Mouse (Mus musculus): ENCODE results near the gene Map9.
"Not testable (repeated sequence)": the region's sequence is repeated elsewhere in the genome, so short reads cannot be mapped to it uniquely, and the experiment has no call there.

The Map9 gene

GRCm38 (mm10) chr3:82357797-82358524 lies at the start of gene Map9:
TSS of gene Map9 (plus strand) at chr3:82358044.
- peak; percentile 97 to 99 for DNase-seq (ENCODE audit: low spot score in 2 of 2)

- no peak for DNase-seq (ENCODE audit: low spot score in 2 of 2)
Measured at GRCm38 (mm10) chr3:82315728-82316127, 42.1 kb upstream of the Map9 start.

GRCm38 (mm10) chr3:82326736-82327135 lies 31.1 kb upstream of the Map9 start:
- not testable (repeated sequence) for DNase-seq (ENCODE audit: low spot score in 2 of 2)

GRCm38 (mm10) chr3:82332067-82332466 lies 25.8 kb upstream of the Map9 start:
- DNase-seq (ENCODE audit: low spot score in 2 of 2), result no peak

- no peak for DNase-seq (ENCODE audit: low spot score in 2 of 2)
Measured at GRCm38 (mm10) chr3:82332536-82332935, 25.3 kb upstream of the Map9 start.

- peak; percentile 44 to 62 for DNase-seq (ENCODE audit: low spot score in 2 of 2)
Measured at GRCm38 (mm10) chr3:82333128-82333969, 24.5 kb upstream of the Map9 start.

- DNase-seq (ENCODE audit: low spot score in 2 of 2), result no peak
Measured at GRCm38 (mm10) chr3:82340111-82340510, 17.7 kb upstream of the Map9 start.

GRCm38 (mm10) chr3:82348277-82348860 lies 9.5 kb upstream of the Map9 start:
- DNase-seq (ENCODE audit: low spot score in 2 of 2), result no peak

- DNase-seq (ENCODE audit: low spot score in 2 of 2), result no peak
Measured at GRCm38 (mm10) chr3:82350321-82350720, 7.5 kb upstream of the Map9 start.

- no peak for DNase-seq (ENCODE audit: low spot score in 2 of 2)
Measured at GRCm38 (mm10) chr3:82357340-82357739, 504 bp upstream of the Map9 start.

GRCm38 (mm10) chr3:82359036-82359435 lies 1.2 kb downstream of the Map9 start:
- DNase-seq (ENCODE audit: low spot score in 2 of 2), result no peak

- no peak for DNase-seq (ENCODE audit: low spot score in 2 of 2)
Measured at GRCm38 (mm10) chr3:82362452-82362851, 4.6 kb downstream of the Map9 start.

GRCm38 (mm10) chr3:82364505-82364904 lies 6.7 kb downstream of the Map9 start:
- DNase-seq (ENCODE audit: low spot score in 2 of 2), result peak; percentile 35 to 82

GRCm38 (mm10) chr3:82364988-82365387 lies 7.1 kb downstream of the Map9 start:
- no peak for DNase-seq (ENCODE audit: low spot score in 2 of 2)

GRCm38 (mm10) chr3:82369063-82369860 lies 11.4 kb downstream of the Map9 start:
- peak; percentile 49 to 81 for DNase-seq (ENCODE audit: low spot score in 2 of 2)

GRCm38 (mm10) chr3:82370439-82371011 lies 12.7 kb downstream of the Map9 start:
- DNase-seq (ENCODE audit: low spot score in 2 of 2), result no peak

GRCm38 (mm10) chr3:82376965-82377364 lies 19.1 kb downstream of the Map9 start:
- DNase-seq (ENCODE audit: low spot score in 2 of 2), result no peak

- no peak for DNase-seq (ENCODE audit: low spot score in 2 of 2)
Measured at GRCm38 (mm10) chr3:82382325-82382724, 24.5 kb downstream of the Map9 start.

GRCm38 (mm10) chr3:82385091-82385490 lies 27.2 kb downstream of the Map9 start:
- no peak for DNase-seq (ENCODE audit: low spot score in 2 of 2)

- DNase-seq (ENCODE audit: low spot score in 2 of 2), result no peak
Measured at GRCm38 (mm10) chr3:82405830-82406229, 48.0 kb downstream of the Map9 start.

- peak; percentile 65 to 93 for DNase-seq (ENCODE audit: low spot score in 2 of 2)
Measured at GRCm38 (mm10) chr3:82406336-82406735, 48.5 kb downstream of the Map9 start.

Data from frontal cortex, postnatal 36 days (tissue).